Mouse (Mus musculus) T-cell, adult 66 days (primary cell): ENCODE measurements around the gene Serpinb5. TPM values are rescaled to one million over a fixed set of nuclear protein-coding genes. Genes with fewer than 3 reads are reported as not detected.

Source experiments
- total RNA-seq, 2 experiments: library from RNA; stranded (reverse); gene quantifications; 3 replicates in 1 of 2; 4 replicates in 1 of 2; pipeline ENCODE4 v1.2.4; 2023

Serpinb5 gene
- not detected for total RNA-seq

GRCm38 (mm10) chr1:106860847-106861246, at the start of gene Serpinb5:
Gene Serpinb5 (plus strand): TSS chr1:106861173.

Other genes starting within 250 kb of the Serpinb5 start
- 100 to 1,000 TPM; 149 to 171 TPM for gene Bcl2, start 146.9 kb upstream of the Serpinb5 start, total RNA-seq
- 10 to 100 TPM; 28.9 to 35.3 TPM for gene Kdsr, start 101.4 kb upstream of the Serpinb5 start, total RNA-seq
- gene Vps4b, start 64.4 kb upstream of the Serpinb5 start, total RNA-seq = 100 to 1,000 TPM; 106 to 122 TPM
- gene Serpinb12, start 73.3 kb downstream of the Serpinb5 start, total RNA-seq = not detected
- gene Serpinb13, start 119.8 kb downstream of the Serpinb5 start, total RNA-seq = not detected
- gene Serpinb3a, start 191.1 kb downstream of the Serpinb5 start, total RNA-seq = not detected
- gene Serpinb3d, start 222.3 kb downstream of the Serpinb5 start, total RNA-seq = not detected